Mouse (Mus musculus) 416B (cell line): ENCODE measurements around the gene Abhd2.

Experiments used
- DNase-seq: peaks from one replicate; pipeline ENCODE4 v3.0.0; 2011; ENCODE audit warnings: low read depth

Abhd2 gene

GRCm38 (mm10) chr7:79375594-79375993, 102.6 kb downstream of the Abhd2 start:
- DNase-seq: no peak

- no peak for DNase-seq
These were observed 103.7 kb downstream of the Abhd2 start for GRCm38 (mm10) chr7:79376516-79377275.

- DNase-seq: no peak
These were observed 113.6 kb downstream of the Abhd2 start, which contains the start of gene Rlbp1 for GRCm38 (mm10) chr7:79386422-79387133. Rlbp1 (minus strand) TSS chr7:79387048.

GRCm38 (mm10) chr7:79387140-79387539, 114.1 kb downstream of the Abhd2 start:
- DNase-seq: peak; percentile 15

- DNase-seq: no peak
These were observed 115.0 kb downstream of the Abhd2 start for GRCm38 (mm10) chr7:79387991-79388390.

- no peak for DNase-seq
These were observed 115.7 kb downstream of the Abhd2 start for GRCm38 (mm10) chr7:79388671-79389206.

- no peak for DNase-seq
These were observed 117.2 kb downstream of the Abhd2 start for GRCm38 (mm10) chr7:79390141-79390708.

- DNase-seq: no peak
These were observed 118.5 kb downstream of the Abhd2 start for GRCm38 (mm10) chr7:79391471-79391870.

- peak; percentile 95 for DNase-seq
These were observed 119.1 kb downstream of the Abhd2 start, which contains the start of gene Fanci for GRCm38 (mm10) chr7:79391883-79392649. Fanci (plus strand) TSS chr7:79391929.

GRCm38 (mm10) chr7:79392860-79393513, 120.0 kb downstream of the Abhd2 start:
- DNase-seq: peak; percentile 81

GRCm38 (mm10) chr7:79393924-79394323, 120.9 kb downstream of the Abhd2 start:
- no peak for DNase-seq

GRCm38 (mm10) chr7:79394666-79395065, 121.7 kb downstream of the Abhd2 start:
- no peak for DNase-seq

- DNase-seq: no peak
These were observed 122.2 kb downstream of the Abhd2 start for GRCm38 (mm10) chr7:79395186-79395585.

GRCm38 (mm10) chr7:79397446-79397963, 124.5 kb downstream of the Abhd2 start:
- no peak for DNase-seq

- no peak for DNase-seq
These were observed 125.4 kb downstream of the Abhd2 start for GRCm38 (mm10) chr7:79398426-79398825.

GRCm38 (mm10) chr7:79398971-79399370, 126.0 kb downstream of the Abhd2 start:
- DNase-seq: no peak

- no peak for DNase-seq
These were observed 127.3 kb downstream of the Abhd2 start for GRCm38 (mm10) chr7:79400296-79400695.

- DNase-seq: no peak
These were observed 141.7 kb downstream of the Abhd2 start for GRCm38 (mm10) chr7:79414449-79415375.
